Mouse (Mus musculus): ENCODE results near the gene Psen2. TPM values are rescaled to one million over a fixed set of nuclear protein-coding genes. Genes with fewer than 3 reads are reported as not detected.

Gene Psen2
- polyA plus RNA-seq, 1 experiment from 2014 or later = 8.3 TPM

- H3K9ac ChIP-seq (ENCODE audit: low read length) = no peak overlapping the region
- no peaks in the 10 kb centered on the region for H3K27me3 ChIP-seq (ENCODE audit: control insufficient read depth, insufficient read depth, low read length)
- ATAC-seq (ENCODE audit: insufficient number of reproducible peaks, low FRiP score, low TSS enrichment, low read depth) (no peak), DNase-seq (ENCODE audit: low spot score) (no peak)
- WGBS = 83% methylated on average over 4 of the region's 4 CpGs
- H3K4me3 ChIP-seq (ENCODE audit: low read depth, low read length) = no peak overlapping the region
- no peaks in the 10 kb centered on the region for H3K36me3 ChIP-seq (ENCODE audit: control insufficient read depth, insufficient read depth, low read length)
- H3K4me1 ChIP-seq (ENCODE audit: control insufficient read depth, insufficient read depth, low read length) = no peaks in the 10 kb centered on the region
- no peak overlapping the region for H3K4me2 ChIP-seq (ENCODE audit: low read depth, severe bottlenecking)
- H3K27ac ChIP-seq (replicated peaks; ENCODE audit: low read depth, low read length) = no peak overlapping the region
- H3K9me3 ChIP-seq (ENCODE audit: control insufficient read depth, low read length) = no peaks in the 10 kb centered on the region
Observed at GRCm38 (mm10) chr1:180188951-180189350, 74.3 kb downstream of the Psen2 start.

GRCm38 (mm10) chr1:180186371-180186770 lies 76.9 kb downstream of the Psen2 start:
- H3K4me3 ChIP-seq (ENCODE audit: low read depth, low read length) = no peak overlapping the region
- H3K9ac ChIP-seq (ENCODE audit: low read length) = no peak overlapping the region
- no peaks in the 10 kb centered on the region for H3K36me3 ChIP-seq (ENCODE audit: control insufficient read depth, insufficient read depth, low read length)
- no peak overlapping the region for H3K4me2 ChIP-seq (ENCODE audit: low read depth, severe bottlenecking)
- no peaks in the 10 kb centered on the region for H3K4me1 ChIP-seq (ENCODE audit: control insufficient read depth, insufficient read depth, low read length)
- no peaks in the 10 kb centered on the region for H3K27me3 ChIP-seq (ENCODE audit: control insufficient read depth, insufficient read depth, low read length)
- DNase-seq (ENCODE audit: low spot score) = no peak
- ATAC-seq (ENCODE audit: insufficient number of reproducible peaks, low FRiP score, low TSS enrichment, low read depth) = no peak
- H3K27ac ChIP-seq (replicated peaks; ENCODE audit: low read depth, low read length) = no peak overlapping the region
- no peaks in the 10 kb centered on the region for H3K9me3 ChIP-seq (ENCODE audit: control insufficient read depth, low read length)
- WGBS = 81% methylated on average over 3 of the region's 3 CpGs

GRCm38 (mm10) chr1:180185877-180186276 lies 77.4 kb downstream of the Psen2 start:
- H3K36me3 ChIP-seq (ENCODE audit: control insufficient read depth, insufficient read depth, low read length) = no peaks in the 10 kb centered on the region
- no peak overlapping the region for H3K4me3 ChIP-seq (ENCODE audit: low read depth, low read length)
- no peak overlapping the region for H3K9ac ChIP-seq (ENCODE audit: low read length)
- ATAC-seq (ENCODE audit: insufficient number of reproducible peaks, low FRiP score, low TSS enrichment, low read depth) (no peak), DNase-seq (ENCODE audit: low spot score) (no peak)
- no peaks in the 10 kb centered on the region for H3K4me1 ChIP-seq (ENCODE audit: control insufficient read depth, insufficient read depth, low read length)
- 68% methylated on average over 5 of the region's 5 CpGs for WGBS
- no peak overlapping the region for H3K27ac ChIP-seq (replicated peaks; ENCODE audit: low read depth, low read length)
- no peak overlapping the region for H3K4me2 ChIP-seq (ENCODE audit: low read depth, severe bottlenecking)
- no peaks in the 10 kb centered on the region for H3K27me3 ChIP-seq (ENCODE audit: control insufficient read depth, insufficient read depth, low read length)
- H3K9me3 ChIP-seq (ENCODE audit: control insufficient read depth, low read length) = no peaks in the 10 kb centered on the region

GRCm38 (mm10) chr1:180184768-180185167 lies 78.5 kb downstream of the Psen2 start:
- Histone ChIP-seq H3K9ac (ENCODE audit: low read length) (no peak overlapping the region), H3K9me3 (ENCODE audit: control insufficient read depth, low read length) (no peaks in the 10 kb centered on the region), H3K36me3 (ENCODE audit: control insufficient read depth, insufficient read depth, low read length) (no peaks in the 10 kb centered on the region), H3K27me3 (ENCODE audit: control insufficient read depth, insufficient read depth, low read length) (no peaks in the 10 kb centered on the region), H3K4me2 (ENCODE audit: low read depth, severe bottlenecking) (no peak overlapping the region), H3K4me3 (ENCODE audit: low read depth, low read length) (no peak overlapping the region), H3K27ac (replicated peaks; ENCODE audit: low read depth, low read length) (no peak overlapping the region), H3K4me1 (ENCODE audit: control insufficient read depth, insufficient read depth, low read length) (no peaks in the 10 kb centered on the region)
- 35% methylated on average over 7 of the region's 7 CpGs for WGBS
- DNase-seq (ENCODE audit: low spot score) (no peak), ATAC-seq (ENCODE audit: insufficient number of reproducible peaks, low FRiP score, low TSS enrichment, low read depth) (no peak)

GRCm38 (mm10) chr1:180183525-180184159 lies 79.6 kb downstream of the Psen2 start:
- Histone ChIP-seq H3K27me3 (ENCODE audit: control insufficient read depth, insufficient read depth, low read length) (no peaks in the 10 kb centered on the region), H3K27ac (replicated peaks; ENCODE audit: low read depth, low read length) (no peak overlapping the region), H3K9ac (ENCODE audit: low read length) (no peak overlapping the region), H3K4me1 (ENCODE audit: control insufficient read depth, insufficient read depth, low read length) (no peaks in the 10 kb centered on the region), H3K4me3 (ENCODE audit: low read depth, low read length) (no peak overlapping the region), H3K36me3 (ENCODE audit: control insufficient read depth, insufficient read depth, low read length) (no peaks in the 10 kb centered on the region), H3K4me2 (ENCODE audit: low read depth, severe bottlenecking) (no peak overlapping the region), H3K9me3 (ENCODE audit: control insufficient read depth, low read length) (no peaks in the 10 kb centered on the region)
- no peak for ATAC-seq (ENCODE audit: insufficient number of reproducible peaks, low FRiP score, low TSS enrichment, low read depth)
- 85% methylated on average over 6 of the region's 6 CpGs for WGBS
- DNase-seq (ENCODE audit: low spot score) = no peak

GRCm38 (mm10) chr1:180182731-180183130 lies 80.5 kb downstream of the Psen2 start:
- ATAC-seq (ENCODE audit: insufficient number of reproducible peaks, low FRiP score, low TSS enrichment, low read depth) = no peak
- DNase-seq (ENCODE audit: low spot score) = no peak
- WGBS = 76% methylated on average over 3 of the region's 3 CpGs

GRCm38 (mm10) chr1:180181966-180182319 lies 81.3 kb downstream of the Psen2 start:
- H3K27me3 ChIP-seq (ENCODE audit: control insufficient read depth, insufficient read depth, low read length) = no peaks in the 10 kb centered on the region
- H3K4me1 ChIP-seq (ENCODE audit: control insufficient read depth, insufficient read depth, low read length) = no peaks in the 10 kb centered on the region
- DNase-seq (ENCODE audit: low spot score) (no peak), ATAC-seq (ENCODE audit: insufficient number of reproducible peaks, low FRiP score, low TSS enrichment, low read depth) (no peak)
- no peak overlapping the region for H3K4me3 ChIP-seq (ENCODE audit: low read depth, low read length)
- H3K9ac ChIP-seq (ENCODE audit: low read length) = no peak overlapping the region
- no peak overlapping the region for H3K27ac ChIP-seq (replicated peaks; ENCODE audit: low read depth, low read length)
- H3K36me3 ChIP-seq (ENCODE audit: control insufficient read depth, insufficient read depth, low read length) = no peaks in the 10 kb centered on the region
- no peak overlapping the region for H3K4me2 ChIP-seq (ENCODE audit: low read depth, severe bottlenecking)
- WGBS = 86% methylated on average over 9 of the region's 9 CpGs
- H3K9me3 ChIP-seq (ENCODE audit: control insufficient read depth, low read length) = no peaks in the 10 kb centered on the region

More at GRCm38 (mm10) chr1:180182731-180183130, 80.5 kb downstream of the Psen2 start:
- Histone ChIP-seq H3K9me3 (ENCODE audit: control insufficient read depth, low read length) (no peaks in the 10 kb centered on the region), H3K27ac (replicated peaks; ENCODE audit: low read depth, low read length) (no peak overlapping the region), H3K4me1 (ENCODE audit: control insufficient read depth, insufficient read depth, low read length) (no peaks in the 10 kb centered on the region), H3K4me3 (ENCODE audit: low read depth, low read length) (no peak overlapping the region), H3K27me3 (ENCODE audit: control insufficient read depth, insufficient read depth, low read length) (no peaks in the 10 kb centered on the region), H3K36me3 (ENCODE audit: control insufficient read depth, insufficient read depth, low read length) (no peaks in the 10 kb centered on the region), H3K4me2 (ENCODE audit: low read depth, severe bottlenecking) (no peak overlapping the region), H3K9ac (ENCODE audit: low read length) (no peak overlapping the region; the same call in 1 of the 2 replicates)

- 87% methylated on average over 7 of the region's 7 CpGs for WGBS
- Histone ChIP-seq H3K27me3 (ENCODE audit: control insufficient read depth, insufficient read depth, low read length) (no peaks in the 10 kb centered on the region), H3K4me3 (ENCODE audit: low read depth, low read length) (no peak overlapping the region), H3K9me3 (ENCODE audit: control insufficient read depth, low read length) (no peaks in the 10 kb centered on the region), H3K9ac (ENCODE audit: low read length) (no peak overlapping the region), H3K4me2 (ENCODE audit: low read depth, severe bottlenecking) (no peak overlapping the region), H3K36me3 (ENCODE audit: control insufficient read depth, insufficient read depth, low read length) (no peaks in the 10 kb centered on the region), H3K4me1 (ENCODE audit: control insufficient read depth, insufficient read depth, low read length) (no peaks in the 10 kb centered on the region), H3K27ac (replicated peaks; ENCODE audit: low read depth, low read length) (no peak overlapping the region)
- ATAC-seq (ENCODE audit: insufficient number of reproducible peaks, low FRiP score, low TSS enrichment, low read depth) (no peak), DNase-seq (ENCODE audit: low spot score) (no peak)
Observed at GRCm38 (mm10) chr1:180181304-180181965, 81.8 kb downstream of the Psen2 start.
